Mouse (Mus musculus) heart, postnatal 36 days (tissue): ENCODE results near the gene Slc6a9. TPM values are rescaled to one million over a fixed set of nuclear protein-coding genes. Genes with fewer than 3 reads are reported as not detected.

Experiments
- DNase-seq, 2 experiments: peaks; one replicate each; pipeline ENCODE4 v3.0.0; 2021 to 2022
- intact Hi-C: fragments of 180-260 bp; cut with DNase I; formaldehyde crosslinking; loops from one replicate; pipeline ENCODE4 v1.15.1; 2025
- total RNA-seq, 2 experiments: library from RNA; stranded (reverse); gene quantifications; 2 replicates each; pipeline ENCODE4 v1.2.3; 2021

Slc6a9 gene
- total RNA-seq, 2 experiments from 2014 or later, result 4.3 to 4.7 TPM

GRCm38 (mm10) chr4:117867823-117868222, 33.5 kb downstream of the Slc6a9 start:
- intact Hi-C loops, result loop anchor here (1.0 to 10.0 kb wide), 2 partner anchors 39 to 163 kb away; no protein-coding TSS in a partner anchor
- peak; percentile 66 to 70 for DNase-seq

DNA sequence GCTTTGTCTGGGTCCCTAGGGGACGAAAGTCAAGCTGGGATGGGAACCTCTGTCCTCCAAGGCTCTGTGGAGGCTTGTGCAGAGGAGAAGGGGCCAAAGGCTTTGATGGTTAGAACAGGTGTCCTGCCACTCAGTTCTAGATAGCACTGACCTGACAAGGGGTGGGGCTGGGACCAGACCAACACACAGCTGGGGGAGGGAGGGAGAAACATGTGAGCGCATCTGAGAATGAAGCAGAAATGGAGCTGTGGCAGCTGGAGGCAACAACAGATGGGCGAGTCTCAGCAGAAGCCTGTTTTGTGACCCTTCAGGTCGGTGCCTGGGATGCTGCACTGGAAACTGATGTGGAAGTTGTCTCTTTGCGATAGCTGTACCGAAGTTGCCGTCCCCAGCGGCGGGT, 35.0 kb downstream of the Slc6a9 start:
- no peak for DNase-seq
- intact Hi-C loops, result loop anchor here (10.0 kb wide), 1 partner anchor 165 kb away; no protein-coding TSS in a partner anchor

DNA sequence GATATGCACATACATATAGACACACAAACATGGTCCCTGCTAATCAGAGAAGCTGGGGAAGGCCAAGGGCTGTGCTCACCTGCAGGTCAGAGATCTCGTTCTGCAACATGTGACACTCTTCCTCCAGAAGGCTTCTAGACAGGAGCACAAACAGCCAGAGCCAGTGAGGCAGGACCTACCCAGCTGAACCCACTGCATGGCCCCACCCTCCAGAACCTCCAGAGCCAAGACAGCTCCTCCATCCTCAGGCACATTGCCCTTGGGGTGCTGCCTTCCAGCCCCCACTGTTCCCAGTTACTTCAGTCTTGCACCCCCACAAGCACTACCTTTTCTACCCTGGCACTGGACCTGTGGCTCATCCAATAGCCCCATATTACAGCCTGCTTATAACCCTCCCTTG, 36.1 kb downstream of the Slc6a9 start:
- no peak for DNase-seq
- intact Hi-C loops, result no loop called here

DNA sequence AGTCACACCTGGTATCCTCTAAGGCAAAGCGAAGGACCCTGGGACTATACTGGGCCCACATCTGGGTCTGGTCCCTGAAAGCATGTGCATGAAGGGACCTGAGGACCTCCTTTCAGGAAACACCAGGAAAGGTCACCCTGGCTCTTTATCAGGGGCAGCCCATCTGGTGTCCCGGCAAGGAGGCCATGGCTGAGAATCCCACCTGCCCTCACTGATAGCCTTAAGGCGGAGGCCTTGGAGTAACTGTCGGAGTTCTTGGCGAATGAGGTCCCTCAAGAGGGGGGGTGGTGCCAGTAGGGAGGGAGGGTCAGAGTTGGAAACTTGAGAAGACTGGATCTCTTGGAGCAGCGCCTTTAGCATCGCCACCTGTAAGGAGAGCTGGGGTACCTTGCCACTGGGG, 37.5 kb downstream of the Slc6a9 start:
- DNase-seq, result no peak
- intact Hi-C loops, result no loop called here

DNA sequence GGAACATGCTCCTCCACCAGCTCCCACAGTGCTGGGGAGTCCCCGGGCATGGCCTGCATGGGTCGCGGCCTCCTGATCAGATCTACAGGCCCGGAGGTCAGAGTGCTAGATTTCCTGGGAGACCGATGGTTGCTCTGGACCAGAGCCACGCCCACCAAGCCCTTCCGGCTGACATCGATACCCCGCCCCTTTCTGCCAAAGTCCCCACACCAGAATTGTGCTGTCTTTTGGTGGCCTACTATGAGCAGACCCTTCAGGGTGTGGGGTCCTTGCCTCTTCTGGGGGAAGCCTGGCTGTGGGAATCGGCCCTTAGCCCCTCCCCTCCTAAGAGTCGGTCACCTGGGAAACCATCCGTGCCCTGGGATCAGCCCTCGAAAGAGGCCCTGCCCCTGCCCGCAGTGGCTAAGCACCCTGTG, 38.2 kb downstream of the Slc6a9 start, which contains the start of gene Ccdc24:
TSS of gene Ccdc24 (minus strand) at position 87 of the 416 bp plus-strand sequence.
- DNase-seq, result no peak
- intact Hi-C loops, result no loop called here

GRCm38 (mm10) chr4:117873615-117874014, 39.3 kb downstream of the Slc6a9 start:
- no peak for DNase-seq
- intact Hi-C loops, result no loop called here

GRCm38 (mm10) chr4:117878301-117878700, 44.0 kb downstream of the Slc6a9 start:
- intact Hi-C loops, result no loop called here

DNA sequence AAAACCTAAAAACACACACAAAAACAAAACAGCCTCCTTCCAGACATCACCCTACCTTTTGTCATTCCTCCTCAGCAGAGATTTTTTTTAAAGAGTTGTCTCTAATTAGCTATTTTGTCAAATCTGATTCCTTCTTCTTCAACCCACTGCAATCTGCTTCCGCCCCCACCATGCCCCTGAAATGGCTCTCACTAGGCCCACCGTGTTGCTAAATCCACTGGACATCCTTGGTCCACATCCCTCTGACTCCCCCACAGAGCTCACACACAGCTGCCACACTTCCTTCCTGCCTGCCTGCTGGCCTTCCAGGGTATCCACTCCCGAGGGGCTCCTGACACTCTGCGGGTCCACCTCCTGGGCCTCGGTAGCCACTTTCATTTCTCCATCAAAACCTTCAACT, 44.4 kb downstream of the Slc6a9 start:
- intact Hi-C loops, result no loop called here

More at GRCm38 (mm10) chr4:117878301-117878700, 44.0 kb downstream of the Slc6a9 start:
- DNase-seq, result no peak

GRCm38 (mm10) chr4:117882701-117883691, 48.7 kb downstream of the Slc6a9 start, which contains the start of gene B4galt2:
Gene B4galt2 (minus strand): TSS chr4:117883487.
- intact Hi-C loops, result no loop called here
- DNase-seq, result peak; percentile 42 to 68

More for the DNA sequence above, 44.4 kb downstream of the Slc6a9 start:
- no peak for DNase-seq

DNA sequence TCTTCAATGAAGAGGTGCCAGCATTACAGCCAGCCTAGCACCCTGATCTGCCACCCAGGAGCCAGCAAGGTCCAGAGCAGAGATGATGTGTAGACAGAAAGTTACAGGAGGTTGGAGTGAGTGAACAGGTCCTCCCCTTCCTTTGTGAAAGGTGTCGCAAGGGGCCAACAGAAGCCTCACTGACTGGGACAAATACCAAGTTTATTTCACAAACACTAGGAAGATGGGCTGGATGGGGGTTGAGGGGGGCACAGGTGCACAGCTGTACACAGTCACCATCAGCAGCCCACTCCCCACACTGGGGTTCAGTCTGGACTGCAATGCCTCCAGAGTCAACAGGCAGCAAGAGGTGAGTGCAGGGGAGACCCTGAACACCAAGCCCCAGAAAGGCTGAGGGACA, 49.8 kb downstream of the Slc6a9 start:
- intact Hi-C loops, result no loop called here
- no peak for DNase-seq

DNA sequence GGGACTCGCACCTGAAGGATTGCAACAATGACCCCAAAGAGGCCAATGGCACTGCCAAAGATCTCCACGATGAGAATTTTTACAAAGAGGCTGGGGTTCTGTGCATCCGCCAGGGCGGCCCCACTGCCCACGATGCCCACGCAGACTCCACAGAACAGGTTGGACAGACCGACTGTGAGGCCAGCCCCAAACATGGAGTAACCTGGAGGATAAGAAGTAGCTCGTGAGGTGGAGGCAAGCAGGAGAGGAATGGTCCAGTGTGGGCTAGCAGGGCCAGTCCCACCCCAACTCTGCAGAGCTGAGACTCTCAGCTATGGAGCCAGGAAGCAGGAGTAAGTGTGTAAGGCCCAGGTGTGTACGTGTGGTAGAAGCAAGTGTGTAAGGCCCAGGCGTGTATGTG, 50.8 kb downstream of the Slc6a9 start:
- intact Hi-C loops, result no loop called here
- DNase-seq, result no peak

DNA sequence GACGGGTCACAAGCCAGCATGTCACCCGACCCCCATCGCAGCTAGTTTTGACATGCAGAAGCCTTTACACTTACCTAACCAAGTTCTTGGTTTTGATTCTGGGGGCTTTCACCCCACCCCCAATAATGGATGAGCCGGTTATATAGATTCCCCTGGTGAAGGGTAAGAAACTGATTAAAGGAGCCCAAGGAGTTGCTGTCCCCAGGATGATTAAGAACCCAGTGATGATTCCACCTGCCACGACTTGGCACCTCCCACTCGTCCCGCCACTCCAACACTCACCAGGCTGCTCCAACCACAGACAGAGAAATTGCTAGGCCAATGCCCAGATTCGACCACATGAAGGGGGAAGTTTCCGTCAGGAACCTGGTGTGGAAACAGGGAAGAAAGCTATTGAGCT, 51.7 kb downstream of the Slc6a9 start:
- intact Hi-C loops, result no loop called here
- DNase-seq, result no peak

DNA sequence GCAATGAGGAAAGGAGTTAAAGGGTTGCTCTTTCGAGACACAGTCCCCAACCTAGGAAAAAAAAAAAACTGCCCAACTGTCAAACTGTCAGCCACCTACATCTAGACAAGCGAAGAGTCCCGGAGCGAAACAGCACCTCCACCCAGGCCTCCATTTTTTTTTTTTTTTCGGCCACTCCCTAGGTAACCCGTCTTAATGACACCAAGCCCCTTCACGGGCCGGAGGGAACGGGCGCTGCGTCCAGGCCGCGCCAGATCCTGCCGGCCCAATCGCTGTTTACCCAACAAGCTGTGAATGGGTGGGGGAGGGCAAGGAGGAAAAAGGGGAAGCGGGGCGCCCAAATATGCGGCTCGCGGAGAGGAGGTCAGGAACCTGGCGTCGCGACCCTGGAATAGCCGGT, 52.3 kb downstream of the Slc6a9 start:
- DNase-seq, result no peak
- intact Hi-C loops, result no loop called here

DNA sequence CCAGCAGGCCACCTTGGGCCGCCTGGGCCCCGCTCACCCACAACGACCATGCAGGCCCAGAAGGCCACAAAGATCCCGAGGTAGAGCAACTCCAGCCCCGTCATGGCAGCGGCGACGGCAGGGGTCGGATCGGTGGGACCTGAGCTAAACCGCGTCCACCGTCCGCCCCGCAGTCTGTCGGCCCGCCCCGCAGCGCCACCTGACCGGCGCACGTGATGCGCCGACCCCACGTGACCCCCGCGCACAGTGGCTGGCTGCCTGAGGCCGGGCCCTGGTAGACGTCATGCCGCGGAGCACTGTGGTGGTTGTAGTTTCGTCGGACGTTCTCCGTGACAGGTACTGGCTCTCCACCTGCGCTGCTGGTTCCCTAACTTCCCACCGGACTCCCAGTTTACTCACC, 52.8 kb downstream of the Slc6a9 start, which contains the start of gene Atp6v0b:
TSS of gene Atp6v0b (minus strand) at position 201 of the 400 bp plus-strand sequence.
- intact Hi-C loops, result no loop called here
- DNase-seq, result peak; percentile 92 to 94

DNA sequence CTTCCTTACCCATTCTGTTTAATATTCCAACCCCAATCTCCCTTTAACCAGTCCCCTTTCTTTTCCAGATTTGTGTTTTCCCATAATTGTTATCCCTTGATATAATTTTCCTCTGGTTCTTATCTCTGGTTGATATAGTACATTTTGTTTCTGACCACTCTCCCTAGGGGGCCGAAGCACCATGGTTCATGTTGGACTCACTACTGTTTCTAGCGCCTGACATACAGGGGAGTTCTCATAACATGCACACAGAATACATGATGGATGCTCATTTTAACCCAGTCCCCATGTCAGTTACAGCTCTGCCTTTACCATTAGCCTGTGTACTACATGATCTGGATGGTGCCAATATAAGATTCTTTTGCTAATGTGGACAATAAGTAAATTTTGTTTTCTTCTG, 53.6 kb downstream of the Slc6a9 start:
- intact Hi-C loops, result no loop called here
- no peak for DNase-seq

DNA sequence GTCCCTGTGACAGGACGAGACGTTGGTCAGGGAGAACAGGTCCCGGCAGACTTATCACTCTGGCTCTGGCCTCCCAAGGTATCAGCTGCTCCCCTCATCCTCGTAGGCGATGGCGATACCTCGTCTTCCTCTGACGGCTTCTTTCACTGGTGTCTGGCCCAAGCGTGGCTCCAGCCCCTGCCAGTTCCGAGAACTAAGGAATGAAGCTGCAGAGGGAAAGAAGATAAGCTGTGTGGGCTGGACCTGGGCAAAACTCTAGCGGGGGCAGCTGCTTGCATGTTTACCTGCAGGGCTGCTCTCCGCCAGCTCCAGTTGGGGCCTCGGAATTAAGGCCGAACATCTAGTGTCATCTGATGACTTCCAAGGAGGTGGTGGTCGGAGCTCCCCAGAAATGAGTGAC, 55.2 kb downstream of the Slc6a9 start:
- DNase-seq, result no peak
- intact Hi-C loops, result no loop called here

- intact Hi-C loops, result no loop called here
- DNase-seq, result no peak
Observed at GRCm38 (mm10) chr4:117890031-117890430, 55.7 kb downstream of the Slc6a9 start.

- intact Hi-C loops, result no loop called here
Observed at GRCm38 (mm10) chr4:117890750-117891149, 56.4 kb downstream of the Slc6a9 start.

DNA sequence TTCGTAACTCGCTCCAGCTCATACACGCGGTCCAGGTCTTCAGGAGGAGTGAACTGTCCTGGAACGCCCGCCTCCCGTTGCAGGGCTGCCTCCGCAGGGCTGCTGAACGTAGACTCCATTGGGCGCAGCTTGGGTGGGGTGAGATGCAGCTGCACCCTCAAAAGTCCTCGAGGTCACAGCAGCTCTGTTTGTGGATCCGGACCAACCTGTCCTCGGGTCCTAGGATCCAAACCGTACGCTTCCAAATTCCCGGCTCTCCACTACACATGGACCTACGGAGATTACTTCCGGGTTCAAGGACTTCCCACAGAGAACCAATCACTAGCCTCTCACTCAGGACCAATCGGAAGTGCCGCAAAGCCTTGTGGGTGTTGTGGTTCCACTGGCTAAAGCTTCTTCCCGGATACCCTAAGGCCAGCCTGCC, 57.4 kb downstream of the Slc6a9 start, which contains the start of gene Dph2:
TSS of gene Dph2 (minus strand) at position 295 of the 424 bp plus-strand sequence.
- intact Hi-C loops, result loop anchor here (1.0 kb wide), 1 partner anchor 24 kb away; no protein-coding TSS in a partner anchor

More at GRCm38 (mm10) chr4:117890750-117891149, 56.4 kb downstream of the Slc6a9 start:
- no peak for DNase-seq

DNA sequence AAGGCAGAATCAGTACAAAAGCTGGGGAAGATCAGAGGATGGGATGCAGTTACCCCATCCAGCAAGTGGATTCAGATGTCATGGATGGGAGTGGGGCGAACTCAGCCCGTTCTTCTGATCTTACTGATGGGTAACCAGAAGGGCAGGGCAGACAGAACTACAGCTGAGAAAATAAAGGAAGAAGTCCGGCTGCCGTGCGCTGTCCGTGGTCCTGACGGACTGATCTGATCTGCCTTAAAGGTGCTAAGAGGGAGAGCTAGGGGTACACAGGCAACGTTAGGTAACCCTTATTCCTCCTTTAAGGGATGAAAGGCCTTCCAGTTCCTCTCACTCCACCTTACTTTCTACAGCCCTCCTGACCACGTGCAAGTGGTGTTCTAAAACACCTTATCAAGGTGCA, 59.1 kb downstream of the Slc6a9 start:
- peak; percentile 61 to 73 for DNase-seq
- intact Hi-C loops, result no loop called here

More for the DNA sequence above, 57.4 kb downstream of the Slc6a9 start, which contains the start of gene Dph2:
- DNase-seq, result peak; percentile 75 to 78

DNA sequence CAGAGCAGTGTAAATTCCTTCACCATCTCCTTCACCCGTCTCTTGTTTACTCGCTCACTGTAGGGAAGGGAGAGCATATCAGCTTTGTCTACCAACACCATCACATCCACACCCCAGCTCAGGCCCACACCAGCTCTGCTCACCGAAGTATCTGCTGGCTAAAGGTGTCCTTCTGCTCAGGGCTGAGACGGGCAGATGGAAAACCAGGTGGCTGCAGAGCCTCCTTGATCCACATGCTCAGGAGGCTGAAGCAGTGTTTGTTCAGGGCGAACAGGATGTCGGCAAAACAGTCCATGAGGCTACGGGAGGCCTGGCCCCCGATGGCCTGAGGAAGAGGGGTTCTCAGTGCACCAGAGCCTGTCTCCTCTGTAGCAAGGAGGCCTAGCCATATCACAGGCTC, 60.3 kb downstream of the Slc6a9 start:
- intact Hi-C loops, result no loop called here
- DNase-seq, result no peak
